Mouse (Mus musculus): ENCODE data around the gene Akap10. TPM values are rescaled to one million over a fixed set of nuclear protein-coding genes. Genes with fewer than 3 reads are reported as not detected.
"Not testable (repeated sequence)": the region's sequence is repeated elsewhere in the genome, so short reads cannot be mapped to it uniquely, and the experiment has no call there.

Gene Akap10
- 13.6 and 14.3 TPM in 2 replicates for polyA plus RNA-seq (2016; fragmentation: Nextera tagmentation; extraction: Ambion mirVana)

GRCm38 (mm10) chr11:61930098-61930517 is at the start of gene Akap10:
Gene Akap10, minus strand, starts transcription at chr11:61930252.
- peaks cover 29% of the 10 kb centered on the region for H3K4me1 ChIP-seq (replicated peaks)
- peak within 1 kb of the TSS; percentile 93 for H3K4me3 ChIP-seq
- H3K27ac ChIP-seq = peak within 1 kb of the TSS; percentile 98
- under 1% methylated on average over 43 of the region's 43 CpGs for WGBS
- peak; percentile 93 for DNase-seq (ENCODE audit: low spot score)
- peaks cover 6% of the 10 kb centered on the region for H3K36me3 ChIP-seq
- H3K9me3 ChIP-seq = no peaks in the 10 kb centered on the region
- H3K27me3 ChIP-seq (ENCODE audit: insufficient read depth, poor library complexity, severe bottlenecking) = no peaks in the 10 kb centered on the region

GRCm38 (mm10) chr11:61975783-61976182 is 45.7 kb upstream of the Akap10 start:
- H3K4me3 ChIP-seq = no peak overlapping the region
- 88% methylated on average over 1 of the region's 1 CpGs for WGBS
- no peak overlapping the region for H3K27ac ChIP-seq
- H3K36me3 ChIP-seq = no peaks in the 10 kb centered on the region
- H3K9me3 ChIP-seq = no peaks in the 10 kb centered on the region
- H3K4me1 ChIP-seq (replicated peaks) = peaks cover 7% of the 10 kb centered on the region; the same call in 1 of the 2 replicates
- H3K27me3 ChIP-seq (ENCODE audit: insufficient read depth, poor library complexity, severe bottlenecking) = no peaks in the 10 kb centered on the region
- no peak for DNase-seq (ENCODE audit: low spot score)

- no peaks in the 10 kb centered on the region for H3K27me3 ChIP-seq (ENCODE audit: insufficient read depth, poor library complexity, severe bottlenecking)
- WGBS = 77% methylated on average over 13 of the region's 13 CpGs
Observed at GRCm38 (mm10) chr11:61974106-61974707, 44.2 kb upstream of the Akap10 start.

GRCm38 (mm10) chr11:61971441-61972221 is 41.6 kb upstream of the Akap10 start:
- Histone ChIP-seq H3K36me3 (no peaks in the 10 kb centered on the region), H3K4me3 (no peak overlapping the region), H3K4me1 (replicated peaks) (peaks cover 7% of the 10 kb centered on the region; the same call in 1 of the 2 replicates), H3K9me3 (no peaks in the 10 kb centered on the region), H3K27me3 (ENCODE audit: insufficient read depth, poor library complexity, severe bottlenecking) (no peaks in the 10 kb centered on the region), H3K27ac (no peak overlapping the region)
- 64% methylated on average over 7 of the region's 7 CpGs for WGBS
- no peak for DNase-seq (ENCODE audit: low spot score)

More at GRCm38 (mm10) chr11:61974106-61974707, 44.2 kb upstream of the Akap10 start:
- Histone ChIP-seq H3K36me3 (no peaks in the 10 kb centered on the region), H3K9me3 (no peaks in the 10 kb centered on the region), H3K4me1 (replicated peaks) (peaks cover 7% of the 10 kb centered on the region; the same call in 1 of the 2 replicates), H3K27ac (no peak overlapping the region), H3K4me3 (no peak overlapping the region)
- DNase-seq (ENCODE audit: low spot score) = no peak

GRCm38 (mm10) chr11:61970901-61971300 is 40.8 kb upstream of the Akap10 start:
- DNase-seq (ENCODE audit: low spot score) = no peak

GRCm38 (mm10) chr11:61968875-61969274 is 38.8 kb upstream of the Akap10 start:
- no peaks in the 10 kb centered on the region for H3K36me3 ChIP-seq
- H3K9me3 ChIP-seq = no peaks in the 10 kb centered on the region
- H3K4me3 ChIP-seq = no peak overlapping the region
- H3K4me1 ChIP-seq (replicated peaks) = 0 out of 2 replicates have a peak, but pooled peaks cover 2% of the 10 kb centered on the region
- no peak overlapping the region for H3K27ac ChIP-seq
- DNase-seq (ENCODE audit: low spot score) = no peak
- 97% methylated on average over 2 of the region's 2 CpGs for WGBS
- H3K27me3 ChIP-seq (ENCODE audit: insufficient read depth, poor library complexity, severe bottlenecking) = no peaks in the 10 kb centered on the region

More at GRCm38 (mm10) chr11:61970901-61971300, 40.8 kb upstream of the Akap10 start:
- WGBS = 81% methylated on average over 5 of the region's 5 CpGs
- H3K9me3 ChIP-seq = no peaks in the 10 kb centered on the region
- H3K27me3 ChIP-seq (ENCODE audit: insufficient read depth, poor library complexity, severe bottlenecking) = no peaks in the 10 kb centered on the region
- H3K36me3 ChIP-seq = no peaks in the 10 kb centered on the region
- no peak overlapping the region for H3K4me3 ChIP-seq
- H3K27ac ChIP-seq = no peak overlapping the region
- H3K4me1 ChIP-seq (replicated peaks) = peaks cover 7% of the 10 kb centered on the region; the same call in 1 of the 2 replicates

- H3K4me3 ChIP-seq = no peak overlapping the region
- no peak overlapping the region for H3K27ac ChIP-seq
- H3K4me1 ChIP-seq (replicated peaks) = no peaks in the 10 kb centered on the region
- WGBS = 87% methylated on average over 8 of the region's 8 CpGs
- no peaks in the 10 kb centered on the region for H3K9me3 ChIP-seq
- no peaks in the 10 kb centered on the region for H3K36me3 ChIP-seq
- H3K27me3 ChIP-seq (ENCODE audit: insufficient read depth, poor library complexity, severe bottlenecking) = no peaks in the 10 kb centered on the region
- no peak for DNase-seq (ENCODE audit: low spot score)
Observed at GRCm38 (mm10) chr11:61967034-61967433, 37.0 kb upstream of the Akap10 start.

- WGBS = 84% methylated on average over 5 of the region's 5 CpGs
- Histone ChIP-seq H3K4me1 (replicated peaks) (no peaks in the 10 kb centered on the region), H3K4me3 (no peak overlapping the region), H3K9me3 (no peaks in the 10 kb centered on the region), H3K27me3 (ENCODE audit: insufficient read depth, poor library complexity, severe bottlenecking) (0 out of 2 replicates have a peak, but pooled peaks cover 6% of the 10 kb centered on the region), H3K36me3 (no peaks in the 10 kb centered on the region), H3K27ac (no peak overlapping the region)
- DNase-seq (ENCODE audit: low spot score) = no peak
Observed at GRCm38 (mm10) chr11:61964611-61965010, 34.6 kb upstream of the Akap10 start.

- Histone ChIP-seq H3K36me3 (no peaks in the 10 kb centered on the region), H3K27me3 (ENCODE audit: insufficient read depth, poor library complexity, severe bottlenecking) (peaks cover 18% of the 10 kb centered on the region), H3K27ac (no peak overlapping the region), H3K4me3 (no peak overlapping the region), H3K9me3 (no peaks in the 10 kb centered on the region), H3K4me1 (replicated peaks) (no peaks in the 10 kb centered on the region)
- DNase-seq (ENCODE audit: low spot score) = no peak
- WGBS = 81% methylated on average over 3 of the region's 3 CpGs
Observed at GRCm38 (mm10) chr11:61963193-61963592, 33.1 kb upstream of the Akap10 start.

- H3K9me3 ChIP-seq = no peaks in the 10 kb centered on the region
- H3K36me3 ChIP-seq = no peaks in the 10 kb centered on the region
- no peak for DNase-seq (ENCODE audit: low spot score)
- no peaks in the 10 kb centered on the region for H3K4me1 ChIP-seq (replicated peaks)
- peaks cover 23% of the 10 kb centered on the region for H3K27me3 ChIP-seq (ENCODE audit: insufficient read depth, poor library complexity, severe bottlenecking)
- H3K4me3 ChIP-seq = no peak overlapping the region
- no peak overlapping the region for H3K27ac ChIP-seq
- WGBS = 89% methylated on average over 6 of the region's 6 CpGs
Observed at GRCm38 (mm10) chr11:61962684-61963083, 32.6 kb upstream of the Akap10 start.

- Histone ChIP-seq H3K27me3 (ENCODE audit: insufficient read depth, poor library complexity, severe bottlenecking) (peaks cover 32% of the 10 kb centered on the region), H3K9me3 (no peaks in the 10 kb centered on the region), H3K4me1 (replicated peaks) (peaks cover 10% of the 10 kb centered on the region), H3K36me3 (no peaks in the 10 kb centered on the region), H3K27ac (no peak overlapping the region), H3K4me3 (no peak overlapping the region)
- 81% methylated on average over 2 of the region's 2 CpGs for WGBS
- DNase-seq (ENCODE audit: low spot score) = no peak
Observed at GRCm38 (mm10) chr11:61960096-61960495, 30.0 kb upstream of the Akap10 start.

- peaks cover 32% of the 10 kb centered on the region for H3K27me3 ChIP-seq (ENCODE audit: insufficient read depth, poor library complexity, severe bottlenecking)
- H3K4me3 ChIP-seq; H3K36me3 ChIP-seq; DNase-seq (ENCODE audit: low spot score); H3K27ac ChIP-seq; H3K9me3 ChIP-seq: not testable (repeated sequence)
- peaks cover 10% of the 10 kb centered on the region for H3K4me1 ChIP-seq (replicated peaks)
- 57% methylated on average over 6 of the region's 6 CpGs for WGBS
Observed at GRCm38 (mm10) chr11:61958706-61959105, 28.7 kb upstream of the Akap10 start.

GRCm38 (mm10) chr11:61957296-61957813 is 27.3 kb upstream of the Akap10 start:
- 5% methylated on average over 25 of the region's 25 CpGs for WGBS
- Histone ChIP-seq H3K36me3 (no peaks in the 10 kb centered on the region), H3K27ac (0 out of 2 replicates have a peak overlapping the region, but pooled peaks have one; percentile 42)

More at GRCm38 (mm10) chr11:61957296-61957813, 27.3 kb upstream of the Akap10 start:
- no peaks in the 10 kb centered on the region for H3K9me3 ChIP-seq
- H3K4me1 ChIP-seq (replicated peaks) = peaks cover 10% of the 10 kb centered on the region
- peak; percentile 18 for DNase-seq (ENCODE audit: low spot score)
- H3K27me3 ChIP-seq (ENCODE audit: insufficient read depth, poor library complexity, severe bottlenecking) = peaks cover 32% of the 10 kb centered on the region
- H3K4me3 ChIP-seq = peak overlapping the region; percentile 87

Data from hindbrain, embryonic 10.5 days (tissue).